Mouse (Mus musculus): ENCODE measurements at regions not wholly inside any gene's neighbourhood (a gene's known extent, or its start where the extent isn't known, plus 50 kb on each side); places are given as distances from the start of the nearest gene placed in this dataset.

DNA sequence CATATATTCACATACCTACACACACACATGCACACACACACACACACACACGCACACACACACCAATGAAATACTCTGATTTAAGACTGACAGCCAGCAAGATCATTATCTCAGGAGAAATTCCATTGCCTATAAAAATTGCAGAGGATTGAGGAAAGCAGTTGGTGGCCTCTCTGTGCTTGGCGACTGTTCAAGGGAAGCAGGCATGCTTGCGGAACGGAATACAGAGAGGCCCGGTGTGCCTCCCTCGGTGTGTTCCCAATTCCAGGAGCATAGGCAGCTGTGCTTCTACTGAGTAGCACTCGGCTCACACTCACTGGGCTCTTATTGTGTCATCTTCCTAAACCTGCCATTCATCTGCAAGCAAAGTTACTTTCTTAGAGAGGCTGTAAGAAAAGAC is 310.3 kb upstream of the Mki67 start:
- no peak for TF ChIP-seq POLR2A (IDR thresholded peaks at IDR 0.05; ENCODE audit: borderline replicate concordance, extremely low read depth, low read depth, low read length)
- TF ChIP-seq CTCF (IDR thresholded peaks at IDR 0.05; ENCODE audit: insufficient read depth, low read length), result no peak

Data from lung, adult 2 months (tissue).